Mouse (Mus musculus): Measurements from ENCODE around the gene Btrc.

Btrc gene

DNA sequence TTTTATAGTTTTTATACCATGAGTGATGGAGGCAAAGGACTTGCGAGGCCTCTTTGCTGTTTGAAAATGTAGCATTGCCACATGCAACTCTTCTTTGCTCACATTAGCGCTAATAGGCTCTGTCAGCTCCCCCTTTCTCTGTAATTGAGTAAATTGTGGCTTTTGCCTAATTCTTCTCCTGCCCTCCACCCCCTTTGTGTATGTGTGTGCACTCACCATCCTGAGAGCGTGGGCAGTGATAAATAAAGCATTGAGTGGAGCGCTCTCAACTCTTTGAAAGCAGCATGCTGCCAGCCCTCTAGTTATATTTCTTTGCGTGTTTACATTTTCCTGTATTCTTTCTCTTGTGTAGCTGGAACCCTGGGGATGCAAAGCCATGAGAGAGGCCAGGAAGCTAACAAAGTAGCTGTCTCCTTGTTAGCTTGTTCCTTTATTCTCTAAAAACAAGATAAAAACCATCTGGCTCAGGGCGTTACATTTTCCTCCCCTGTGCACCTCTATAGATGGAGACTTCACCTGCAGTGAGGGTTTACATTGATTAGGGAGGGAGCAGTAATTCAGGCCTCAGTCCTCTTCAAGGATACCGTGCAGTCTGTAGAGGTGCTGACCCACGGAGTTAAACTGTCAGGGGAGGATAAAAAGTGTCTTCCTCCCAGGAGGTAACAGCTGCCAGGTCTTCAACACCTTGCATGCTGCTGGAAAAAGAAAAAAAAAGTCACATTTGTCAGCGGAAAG, 96.6 kb downstream of the Btrc start:
- in situ Hi-C loops (cut with MboI; ENCODE audit: unreplicated experiment in 2 of 2) = no loop called here

DNA sequence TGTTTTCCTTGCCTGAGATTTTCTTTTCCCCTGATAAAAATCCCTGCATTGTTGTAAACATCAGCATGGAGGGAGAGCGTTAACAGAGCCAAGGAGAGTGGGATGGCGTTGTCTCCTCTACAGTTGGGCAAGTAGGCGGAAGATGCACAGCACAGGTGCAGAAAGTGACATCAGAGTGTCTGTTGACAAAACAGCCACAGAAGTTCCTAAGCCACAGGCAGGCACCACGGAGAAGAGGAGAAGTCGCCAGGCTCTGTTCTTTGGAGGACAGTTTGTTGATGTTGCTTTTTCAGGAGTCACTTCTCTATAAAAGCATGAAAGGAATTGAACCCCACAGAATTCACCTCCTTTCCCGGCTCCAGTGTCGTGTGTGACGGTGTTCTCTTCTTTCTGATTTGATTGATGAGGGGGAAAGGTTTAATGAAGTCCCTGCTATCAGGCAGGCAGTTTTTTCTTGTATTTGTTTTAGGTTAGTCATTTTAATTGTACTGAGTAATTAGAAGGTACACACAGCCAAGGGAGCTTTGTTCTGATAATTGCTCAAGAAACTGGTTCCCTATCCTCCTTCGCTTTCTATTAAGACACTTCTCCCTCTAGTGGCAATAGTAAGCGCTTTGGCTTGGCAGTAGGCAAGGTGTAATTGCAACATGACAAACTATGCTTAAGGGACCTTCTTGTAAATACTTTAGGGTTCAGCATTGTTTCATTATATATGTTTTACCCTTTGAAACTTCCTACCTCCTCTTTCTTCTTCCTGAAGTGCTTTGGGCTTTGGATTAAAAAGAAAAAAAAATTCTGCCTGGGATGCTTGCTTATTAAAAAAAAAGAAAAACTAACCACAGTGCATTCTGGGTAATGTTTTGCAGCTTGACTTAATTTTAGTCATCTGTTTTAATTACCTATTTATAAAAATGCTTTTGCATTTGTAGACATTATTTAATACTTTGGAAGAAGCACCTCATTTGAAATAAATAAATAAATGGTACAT, 97.5 kb downstream of the Btrc start:
- in situ Hi-C loops (cut with MboI; ENCODE audit: unreplicated experiment in 2 of 2) = no loop called here

GRCm38 (mm10) chr19:45469760-45470159, 106.2 kb downstream of the Btrc start:
- in situ Hi-C loops (cut with MboI; ENCODE audit: unreplicated experiment in 2 of 2) = no loop called here

DNA sequence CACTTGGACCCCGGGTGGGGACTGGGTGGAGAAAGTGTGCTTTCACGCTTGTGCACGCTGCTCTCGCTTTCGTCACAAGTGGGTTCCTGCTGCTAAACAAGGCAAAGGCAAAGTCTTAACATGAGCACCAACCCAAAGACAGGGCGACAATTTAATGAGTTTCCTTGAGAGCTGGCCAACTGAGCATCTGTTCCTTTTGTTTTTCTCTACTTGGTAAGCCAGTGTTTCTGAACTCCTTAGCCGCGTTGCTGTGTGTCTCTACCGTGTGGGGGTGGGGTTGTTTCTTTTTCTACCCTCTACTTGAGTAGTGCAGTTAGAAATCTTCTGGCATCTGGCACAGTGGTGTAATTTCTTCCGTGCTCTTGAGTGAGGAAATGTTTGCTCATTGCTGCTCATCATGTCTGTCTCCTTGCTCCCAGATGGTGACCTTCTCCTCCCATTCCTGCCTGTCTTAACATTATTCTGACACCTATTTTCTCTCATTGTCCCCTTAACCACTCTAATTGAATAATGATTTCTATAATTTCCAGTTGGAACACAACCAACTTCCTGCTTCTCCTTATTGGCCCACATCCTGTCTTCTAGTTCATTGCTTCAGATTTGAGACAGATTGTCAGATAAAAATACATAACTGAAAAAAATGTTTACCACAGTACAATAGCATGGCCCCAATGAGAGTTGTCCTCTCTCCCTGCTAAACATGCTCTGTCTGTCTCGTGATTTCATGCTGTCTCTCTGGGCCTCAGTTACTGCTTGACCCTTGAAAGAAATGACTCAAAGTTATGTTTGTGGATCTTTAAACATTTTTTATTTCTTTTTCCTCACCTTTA, 109.4 kb downstream of the Btrc start:
- in situ Hi-C loops (cut with MboI; ENCODE audit: unreplicated experiment in 2 of 2) = no loop called here

GRCm38 (mm10) chr19:45474686-45475085, 111.2 kb downstream of the Btrc start:
- in situ Hi-C loops (cut with MboI; ENCODE audit: unreplicated experiment in 2 of 2) = no loop called here

DNA sequence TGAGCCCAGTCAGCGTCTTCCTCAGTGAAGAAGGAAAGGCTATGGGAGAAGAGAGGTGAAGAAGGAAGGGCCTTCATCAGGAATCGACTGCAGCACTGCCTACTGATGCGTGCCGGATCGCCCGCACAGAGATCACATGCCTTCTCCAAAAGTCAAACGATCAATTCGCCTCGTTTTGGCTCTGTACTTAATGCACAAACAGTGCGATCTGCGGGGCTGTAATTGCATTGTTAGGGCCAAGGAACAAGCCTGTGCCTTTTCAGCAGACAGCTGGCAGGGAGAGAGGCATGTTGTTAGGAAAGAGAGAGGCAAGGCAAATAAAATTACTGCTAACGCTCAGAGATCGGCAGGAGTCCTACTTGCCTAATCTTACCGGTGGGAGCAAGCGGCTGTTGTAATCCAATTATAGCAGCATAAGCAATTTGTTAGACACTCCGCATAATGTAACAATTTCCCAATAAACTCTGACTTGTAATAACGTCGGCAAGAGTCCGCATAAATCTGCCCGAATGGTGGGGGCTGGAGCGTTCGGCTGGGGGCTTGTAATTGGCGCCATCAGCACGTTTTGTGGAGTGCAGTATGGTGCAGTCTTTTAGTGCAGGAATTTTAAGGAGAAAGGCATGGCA, 112.5 kb downstream of the Btrc start:
- in situ Hi-C loops (cut with MboI; ENCODE audit: unreplicated experiment in 2 of 2) = no loop called here

DNA sequence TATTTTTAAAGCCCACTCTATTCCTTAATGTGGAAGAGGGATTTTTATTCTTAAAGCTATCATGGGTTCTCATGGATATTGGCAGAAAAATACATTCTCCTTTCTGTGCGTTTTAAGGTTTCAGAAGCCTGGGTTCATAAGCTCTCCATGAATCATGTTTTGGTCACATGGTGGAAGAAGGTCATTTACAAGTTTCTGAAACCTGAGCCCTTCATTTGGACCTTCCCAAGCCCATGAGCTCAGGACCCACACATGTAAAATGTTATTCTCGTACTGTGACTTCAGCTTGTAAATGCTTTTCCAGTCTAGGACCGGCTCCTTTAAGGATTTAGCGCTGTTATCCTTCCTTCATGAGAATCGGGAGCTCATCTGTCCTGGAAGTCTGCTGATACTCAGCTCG, 116.0 kb downstream of the Btrc start:
- in situ Hi-C loops (cut with MboI; ENCODE audit: unreplicated experiment in 2 of 2) = no loop called here

DNA sequence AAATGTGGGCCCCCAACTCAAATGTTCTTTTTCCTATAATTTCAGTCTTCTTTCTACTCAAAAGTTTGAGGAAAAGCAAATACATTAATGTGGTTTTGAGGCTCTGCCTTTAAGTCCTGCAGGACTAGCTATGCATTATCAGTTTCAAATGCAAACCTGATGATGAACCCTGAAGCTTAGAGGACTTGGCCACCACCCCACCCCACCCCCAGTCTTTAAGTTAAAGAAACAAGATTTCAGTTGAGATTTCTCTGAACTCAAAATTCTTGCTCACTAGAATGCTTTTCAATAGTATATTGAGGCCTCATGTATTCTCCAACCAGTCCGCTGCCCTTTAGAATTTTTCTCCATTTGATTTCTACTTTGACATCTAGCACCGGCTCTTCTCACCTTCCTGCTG, 117.0 kb downstream of the Btrc start:
- in situ Hi-C loops (cut with MboI; ENCODE audit: unreplicated experiment in 2 of 2) = loop anchor here in 1 of 2 experiments (10.0 kb wide), 1 partner anchor 64 kb away; no protein-coding TSS in a partner anchor

GRCm38 (mm10) chr19:45480951-45481350, 117.4 kb downstream of the Btrc start:
- in situ Hi-C loops (cut with MboI; ENCODE audit: unreplicated experiment in 2 of 2) = loop anchor here in 1 of 2 experiments (10.0 kb wide), 1 partner anchor 64 kb away; no protein-coding TSS in a partner anchor

DNA sequence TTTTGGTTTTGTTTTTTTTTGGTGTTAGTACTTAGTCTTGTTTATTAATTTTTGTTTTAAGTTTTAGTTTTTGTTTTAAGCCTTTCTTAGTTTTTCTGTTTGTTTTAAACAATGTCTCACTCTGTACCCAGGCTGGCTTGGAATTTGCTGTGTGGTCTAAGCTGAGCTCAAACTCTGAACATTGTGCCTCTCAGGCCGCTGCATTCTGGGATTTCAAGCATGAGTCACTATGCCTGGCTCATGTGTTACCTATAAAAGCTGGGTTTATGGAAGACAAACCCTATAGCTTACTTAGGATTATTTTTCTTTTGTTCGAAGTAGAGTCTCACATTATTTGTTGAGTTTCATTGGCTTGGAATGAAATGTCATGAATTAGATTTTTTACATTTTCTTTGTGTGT, 119.9 kb downstream of the Btrc start:
- in situ Hi-C loops (cut with MboI; ENCODE audit: unreplicated experiment in 2 of 2) = loop anchor here in 1 of 2 experiments (10.0 kb wide), 1 partner anchor 61 kb away; no protein-coding TSS in a partner anchor

DNA sequence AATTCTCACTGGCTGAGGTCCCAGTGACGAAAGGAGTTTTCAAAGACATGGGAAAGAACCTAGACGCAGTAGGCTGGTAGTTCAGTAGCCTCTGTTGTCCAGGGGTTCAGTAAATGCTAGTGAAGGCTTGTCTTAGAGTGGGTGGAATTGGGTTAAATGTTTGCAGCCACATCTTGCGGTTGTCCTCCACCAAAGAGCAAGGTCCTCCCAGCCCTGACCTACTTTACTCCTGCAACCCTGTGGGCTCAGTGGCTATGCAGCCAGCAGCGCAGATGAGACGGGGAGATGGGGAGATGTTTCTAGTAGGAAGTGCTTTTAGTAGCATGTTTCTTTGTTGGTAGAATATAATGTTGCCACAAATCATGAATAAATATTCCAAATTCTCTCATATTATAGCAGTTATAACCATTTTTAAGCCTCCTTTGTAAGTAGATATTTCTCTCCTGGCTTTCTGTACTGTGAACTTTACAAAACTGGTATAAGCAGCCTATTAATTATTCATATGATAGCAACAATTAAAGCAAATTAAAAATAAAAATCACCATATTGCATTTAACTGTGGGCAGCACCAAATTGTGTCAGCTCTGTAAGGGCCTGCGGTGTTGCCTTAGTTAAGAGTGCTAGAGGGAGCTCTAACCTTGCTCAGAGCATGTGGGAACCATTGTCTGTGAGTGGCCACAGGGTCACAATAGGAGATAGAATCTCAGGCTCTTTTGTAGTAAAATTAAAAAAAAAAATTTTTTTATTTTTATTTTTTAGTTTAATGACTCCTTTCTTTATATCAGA, 122.9 kb downstream of the Btrc start:
- in situ Hi-C loops (cut with MboI; ENCODE audit: unreplicated experiment in 2 of 2) = loop anchor here (5.0 to 10.0 kb wide), 2 partner anchors 51 to 58 kb away; no protein-coding TSS in a partner anchor

- in situ Hi-C loops (cut with MboI; ENCODE audit: unreplicated experiment in 2 of 2) = loop anchor here (5.0 to 10.0 kb wide), 2 partner anchors 50 to 58 kb away; no protein-coding TSS in a partner anchor
Observed at GRCm38 (mm10) chr19:45486992-45487387, 123.5 kb downstream of the Btrc start.

DNA sequence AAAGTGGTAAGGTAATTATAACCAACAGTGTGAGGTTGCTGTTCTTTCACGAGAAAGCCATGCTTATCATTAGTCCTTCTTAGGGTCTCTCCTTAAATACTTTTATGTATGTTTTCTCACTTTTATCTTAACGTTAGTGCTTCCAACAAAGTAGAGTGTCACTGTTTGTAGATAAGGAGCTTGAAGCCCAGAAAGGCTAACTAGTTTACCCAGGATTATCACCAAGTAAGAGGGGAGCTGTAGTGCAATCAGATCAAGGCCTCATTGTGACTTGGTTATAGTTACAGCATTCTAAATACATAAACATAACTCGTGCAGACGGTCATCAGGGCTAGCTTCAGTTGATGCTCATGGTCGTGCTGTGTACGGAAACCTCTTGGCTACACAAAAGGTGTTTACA, 126.4 kb downstream of the Btrc start:
- in situ Hi-C loops (cut with MboI; ENCODE audit: unreplicated experiment in 2 of 2) = loop anchor here (5.0 to 10.0 kb wide), 2 partner anchors 47 to 55 kb away; no protein-coding TSS in a partner anchor

DNA sequence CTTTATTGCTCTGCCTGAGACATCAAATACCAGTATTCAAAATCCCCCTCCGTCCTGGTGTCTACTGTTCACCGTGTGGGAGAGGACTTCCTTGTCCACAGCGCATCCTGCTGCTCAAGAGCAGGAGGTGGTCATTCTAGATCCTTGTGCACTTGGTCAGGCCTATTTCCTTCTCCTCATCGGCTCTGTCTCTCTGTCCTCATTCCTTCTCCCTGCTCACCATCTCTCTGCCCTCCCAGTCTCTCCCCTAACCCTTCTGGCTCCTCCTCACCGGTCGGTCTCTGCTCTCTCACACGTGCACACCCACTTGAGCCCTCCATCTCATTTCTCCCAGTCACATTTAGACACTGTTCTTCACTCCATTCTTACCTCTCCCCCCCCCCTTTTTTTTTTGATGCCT, 127.7 kb downstream of the Btrc start:
- in situ Hi-C loops (cut with MboI; ENCODE audit: unreplicated experiment in 2 of 2) = no loop called here

- in situ Hi-C loops (cut with MboI; ENCODE audit: unreplicated experiment in 2 of 2) = no loop called here
Observed at GRCm38 (mm10) chr19:45494121-45494775, 130.7 kb downstream of the Btrc start.

GRCm38 (mm10) chr19:45505446-45505845, 141.9 kb downstream of the Btrc start:
- in situ Hi-C loops (cut with MboI; ENCODE audit: unreplicated experiment in 2 of 2) = no loop called here

- in situ Hi-C loops (cut with MboI; ENCODE audit: unreplicated experiment in 2 of 2) = no loop called here
Observed at GRCm38 (mm10) chr19:45507531-45507930, 144.0 kb downstream of the Btrc start.

DNA sequence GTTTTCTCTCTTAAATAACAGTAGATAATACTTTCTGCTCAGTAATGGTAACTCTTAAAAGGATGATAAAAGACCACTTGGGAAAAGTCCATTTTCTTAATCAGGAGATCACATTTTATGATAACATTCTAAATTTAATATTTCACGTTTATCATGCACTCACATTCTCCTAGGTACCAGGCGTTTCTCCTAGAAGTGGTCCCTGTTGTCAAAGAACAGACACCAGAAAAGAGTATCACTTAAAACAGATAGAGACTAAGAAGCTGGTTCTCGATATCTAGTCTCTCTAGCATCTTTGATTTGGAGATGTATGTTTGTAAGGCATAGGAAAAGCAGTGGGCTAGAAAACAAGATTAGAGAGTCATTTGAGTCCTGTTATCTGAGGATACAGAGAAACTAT, 147.1 kb downstream of the Btrc start:
- in situ Hi-C loops (cut with MboI; ENCODE audit: unreplicated experiment in 2 of 2) = no loop called here

GRCm38 (mm10) chr19:45511406-45511805, 147.9 kb downstream of the Btrc start:
- in situ Hi-C loops (cut with MboI; ENCODE audit: unreplicated experiment in 2 of 2) = no loop called here
